Mouse (Mus musculus) kidney, embryonic 15.5 days (tissue): ENCODE results near the gene Ahrr. TPM values are rescaled to one million over a fixed set of nuclear protein-coding genes. Genes with fewer than 3 reads are reported as not detected.

Experiments used
- ATAC-seq: fragments of 200-750 bp; cut with Nextera tagmentation; replicated peaks from 2 replicates; pipeline ENCODE4 v1.8.0; 2017; ENCODE audit warnings: moderate TSS enrichment; ENCODE audit not compliant: low FRiP score
- H3K27ac ChIP-seq: fragments of 300-500 bp; sonication (generic); 2 replicates; pipeline ENCODE4 v1.5.1; 2015; ENCODE audit warnings: mild to moderate bottlenecking, inconsistent platforms
- H3K27me3 ChIP-seq: fragments of 300-500 bp; sonication (generic); 2 replicates; pipeline ENCODE4 v1.6.1; 2015; ENCODE audit warnings: inconsistent platforms
- H3K36me3 ChIP-seq: fragments of 300-500 bp; sonication (generic); 2 replicates; pipeline ENCODE4 v1.6.1; 2015; ENCODE audit warnings: inconsistent platforms
- H3K4me1 ChIP-seq: fragments of 300-500 bp; sonication (generic); 2 replicates; pipeline ENCODE4 v1.6.1; 2015; ENCODE audit warnings: inconsistent platforms
- H3K4me2 ChIP-seq: fragments of 300-500 bp; sonication (generic); 2 replicates; pipeline ENCODE4 v1.6.1; 2015; ENCODE audit warnings: moderate library complexity, mild to moderate bottlenecking, inconsistent platforms
- H3K4me3 ChIP-seq: fragments of 300-500 bp; sonication (generic); replicated peaks from 2 replicates; pipeline ENCODE4 v1.5.1; 2015; ENCODE audit warnings: mild to moderate bottlenecking, inconsistent platforms
- H3K9ac ChIP-seq: fragments of 300-500 bp; sonication (generic); 2 replicates; pipeline ENCODE4 v1.6.1; 2015; ENCODE audit warnings: mild to moderate bottlenecking, inconsistent platforms
- H3K9me3 ChIP-seq: fragments of 300-500 bp; sonication (generic); replicated peaks from 2 replicates; pipeline ENCODE4 v1.6.1; 2016; ENCODE audit warnings: inconsistent platforms
- WGBS: fragments of 180-500 bp; shearing (Covaris S2); methylation state at CpG from one replicate; pipeline ENCODE4 v1.1.7; 2015; ENCODE audit warnings: mixed read lengths; 5-methylcytosine and 5-hydroxymethylcytosine counted together
- polyA plus RNA-seq: library from polyadenylated mRNA; unstranded; fragments of >200 nt; fragmentation: Nextera tagmentation; extraction: Ambion mirVana; gene quantifications from 2 replicates; pipeline ENCODE4 v1.2.1, GENCODE M21; 2015

Ahrr gene
- polyA plus RNA-seq, 1 experiment from 2014 or later, result 0.52 TPM

DNA sequence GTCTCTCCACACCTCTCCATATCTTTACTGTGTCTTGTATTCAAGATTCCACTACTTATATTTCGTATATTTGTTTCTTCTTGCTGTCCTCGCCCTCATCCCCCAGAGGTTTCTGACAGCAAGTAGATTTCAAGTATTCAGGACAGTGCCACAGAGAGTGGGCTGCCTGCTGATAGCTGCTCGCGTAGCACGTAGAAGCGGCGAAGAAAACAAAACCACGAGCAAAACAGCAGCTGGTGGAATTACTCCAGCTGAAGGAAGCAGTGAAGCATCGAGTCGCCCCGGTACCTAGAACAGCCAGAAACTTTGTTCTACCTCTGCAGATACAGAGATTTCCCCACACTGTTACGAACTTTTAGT, 83.2 kb downstream of the Ahrr start:
- H3K9me3 ChIP-seq, result no peaks in the 10 kb centered on the region
- H3K9ac ChIP-seq, result peak overlapping the region; percentile 64
- H3K27ac ChIP-seq, result peak overlapping the region; percentile 89
- H3K36me3 ChIP-seq, result peaks cover 18% of the 10 kb centered on the region
- 0 out of 2 replicates have a peak, but pooled peaks have one; percentile 26 for ATAC-seq
- H3K4me1 ChIP-seq, result peaks cover 17% of the 10 kb centered on the region
- H3K4me2 ChIP-seq, result peak overlapping the region; percentile 72
- no peaks in the 10 kb centered on the region for H3K27me3 ChIP-seq
- 21% methylated on average over 12 of the region's 12 CpGs for WGBS
- peak overlapping the region; percentile 71 for H3K4me3 ChIP-seq

DNA sequence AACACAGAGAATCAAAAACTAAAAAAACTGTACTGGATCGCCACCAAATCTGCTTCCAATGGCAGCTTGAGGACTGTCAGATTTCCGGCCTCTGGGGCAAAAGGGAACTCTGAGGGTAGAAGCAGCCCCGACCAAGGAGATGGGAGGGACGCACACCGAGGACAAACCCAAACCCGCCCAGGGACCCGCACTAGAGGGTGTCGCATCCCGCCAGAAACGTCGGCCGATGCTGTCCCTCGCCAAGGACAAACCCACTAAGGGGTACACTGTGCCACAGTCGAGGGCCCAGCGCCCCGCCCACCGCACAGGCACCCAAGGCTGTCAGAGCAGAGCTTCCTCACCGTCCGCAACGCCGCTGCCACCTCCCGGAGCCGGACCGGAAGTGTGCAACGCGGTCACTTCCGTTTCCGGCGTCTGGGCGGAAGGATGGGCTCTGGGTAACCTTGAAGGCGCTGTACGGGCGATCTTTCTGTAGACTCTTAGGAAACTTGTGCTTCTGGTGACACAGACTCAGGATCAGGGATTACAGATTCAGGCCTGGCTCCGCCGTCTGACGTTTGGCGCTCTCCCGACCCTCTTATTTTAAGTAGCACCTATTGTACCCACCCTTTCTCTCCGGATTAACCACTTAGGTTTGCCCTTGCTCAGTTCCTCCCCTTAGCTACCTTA, 83.7 kb downstream of the Ahrr start, which contains the start of gene Exoc3:
TSS of gene Exoc3 (minus strand) at position 416 of the 669 bp plus-strand sequence.
- peak within 1 kb of the TSS; percentile 72 for H3K4me2 ChIP-seq
- peaks cover 17% of the 10 kb centered on the region for H3K4me1 ChIP-seq
- ATAC-seq, result peak; percentile 99
- peak within 1 kb of the TSS; percentile 64 for H3K9ac ChIP-seq
- H3K4me3 ChIP-seq, result peak within 1 kb of the TSS; percentile 71
- under 1% methylated on average over 39 of the region's 39 CpGs for WGBS
- peak within 1 kb of the TSS; percentile 89 for H3K27ac ChIP-seq
- peaks cover 23% of the 10 kb centered on the region for H3K36me3 ChIP-seq
- no peaks in the 10 kb centered on the region for H3K27me3 ChIP-seq
- H3K9me3 ChIP-seq, result no peaks in the 10 kb centered on the region

DNA sequence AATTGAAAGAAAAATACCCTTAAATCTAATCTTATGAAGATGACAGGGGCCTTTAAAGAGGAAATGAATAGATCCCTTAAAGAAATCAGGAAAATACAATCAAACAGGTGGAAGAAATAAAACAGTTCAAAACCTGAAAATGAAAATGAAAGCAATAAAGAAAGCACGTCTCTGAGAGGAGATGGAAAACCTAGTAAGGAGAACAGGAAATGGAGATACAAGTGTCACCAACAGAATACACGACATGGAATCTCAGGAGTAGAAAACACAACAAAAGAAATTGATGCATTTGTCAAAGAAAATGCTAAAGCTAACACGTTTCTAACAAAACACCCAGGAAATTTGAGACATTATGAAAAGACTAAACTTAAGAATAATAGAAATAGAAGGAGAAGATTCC, 95.7 kb downstream of the Ahrr start:
- Histone ChIP-seq H3K9ac (no peak overlapping the region), H3K4me1 (no peaks in the 10 kb centered on the region), H3K27ac (no peak overlapping the region), H3K9me3 (no peaks in the 10 kb centered on the region), H3K36me3 (peaks cover 57% of the 10 kb centered on the region), H3K4me3 (no peak overlapping the region), H3K27me3 (no peaks in the 10 kb centered on the region), H3K4me2 (no peak overlapping the region)
- 80% methylated on average over 3 of the region's 3 CpGs for WGBS
- ATAC-seq, result no peak

DNA sequence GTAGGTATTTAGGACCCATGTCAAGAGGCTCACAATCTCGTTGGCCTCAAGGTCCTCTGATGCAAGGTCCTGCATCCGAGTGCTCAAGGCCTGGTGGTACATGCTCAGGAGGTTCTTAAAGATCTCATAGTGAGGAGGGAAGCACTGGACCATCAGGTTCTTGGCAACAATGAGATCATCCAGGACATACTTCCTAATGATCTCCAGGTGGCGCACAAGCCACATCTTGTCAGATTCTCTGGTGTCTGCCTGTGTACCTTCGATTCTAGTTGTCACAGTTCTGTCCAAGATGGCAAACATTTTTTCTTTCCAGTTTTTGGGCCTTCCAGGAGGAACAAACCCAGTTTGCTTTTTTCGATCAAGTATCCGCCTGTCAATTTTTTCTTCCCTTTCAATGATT, 99.5 kb downstream of the Ahrr start:
- H3K9ac ChIP-seq, result no peak overlapping the region
- H3K36me3 ChIP-seq, result peaks cover 73% of the 10 kb centered on the region
- 89% methylated on average over 6 of the region's 6 CpGs for WGBS
- H3K4me2 ChIP-seq, result no peak overlapping the region
- no peak overlapping the region for H3K27ac ChIP-seq
- no peak for ATAC-seq
- H3K27me3 ChIP-seq, result no peaks in the 10 kb centered on the region
- H3K4me1 ChIP-seq, result no peaks in the 10 kb centered on the region
- H3K4me3 ChIP-seq, result no peak overlapping the region
- H3K9me3 ChIP-seq, result no peaks in the 10 kb centered on the region

DNA sequence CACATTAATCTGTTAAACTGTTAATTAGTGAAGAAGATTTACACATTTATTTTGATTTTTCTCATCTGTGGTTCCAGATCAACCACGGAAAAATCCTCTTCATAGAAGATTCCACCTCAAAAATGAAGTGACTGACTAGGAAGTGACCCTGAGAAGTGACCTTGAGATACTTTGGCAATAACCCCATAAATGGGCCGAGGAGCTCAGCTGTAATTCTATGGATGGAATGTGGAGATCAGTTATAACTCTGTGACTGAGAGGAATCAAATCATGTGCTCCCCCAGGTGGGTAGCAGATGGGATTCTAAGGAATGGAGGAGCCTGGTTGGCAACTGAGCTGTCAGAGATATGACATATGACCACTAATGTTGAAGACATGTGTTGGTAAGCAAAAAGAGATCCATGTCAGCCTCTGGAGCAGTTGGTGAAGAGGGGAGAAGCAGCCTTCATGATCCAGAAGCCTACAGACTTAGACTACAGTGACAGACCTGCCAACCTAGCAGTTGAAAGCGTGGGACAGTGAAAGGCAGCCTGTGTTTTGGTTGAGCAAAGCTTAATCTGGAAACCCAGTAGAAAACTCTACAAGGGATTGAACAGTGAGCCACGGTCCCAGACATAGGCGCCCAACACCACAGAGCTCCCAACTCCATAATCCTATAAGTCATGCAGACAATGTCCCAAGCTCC, 109.0 kb downstream of the Ahrr start:
- Histone ChIP-seq H3K9ac (no peak overlapping the region), H3K4me3 (no peak overlapping the region), H3K27ac (no peak overlapping the region), H3K4me1 (no peaks in the 10 kb centered on the region), H3K4me2 (no peak overlapping the region), H3K27me3 (no peaks in the 10 kb centered on the region), H3K9me3 (no peaks in the 10 kb centered on the region), H3K36me3 (peaks cover 68% of the 10 kb centered on the region)
- 86% methylated on average over 5 of the region's 5 CpGs for WGBS
- ATAC-seq, result no peak

DNA sequence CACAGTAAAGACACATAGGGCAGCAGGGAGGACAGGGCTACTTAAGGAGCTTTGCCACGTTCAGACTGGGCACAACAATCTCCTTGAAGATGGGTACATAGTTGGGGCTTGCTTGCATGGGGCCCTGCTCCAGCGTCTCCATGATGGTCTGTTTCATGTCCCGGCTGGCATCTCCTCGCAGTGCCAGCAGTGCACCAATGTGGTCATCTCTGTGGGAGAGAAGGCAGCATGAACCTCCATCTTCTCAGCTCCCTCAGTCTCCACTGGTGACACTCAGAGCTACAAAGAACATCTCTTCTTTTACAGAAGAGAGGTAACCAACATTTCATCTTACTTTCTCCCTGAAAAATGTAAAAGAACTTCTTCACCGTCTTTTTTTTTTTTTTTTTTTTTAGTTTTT, 120.1 kb downstream of the Ahrr start:
- Histone ChIP-seq H3K4me2 (no peak overlapping the region), H3K27ac (no peak overlapping the region), H3K9ac (no peak overlapping the region), H3K4me1 (peaks cover 2% of the 10 kb centered on the region; the same call in 1 of the 2 replicates), H3K4me3 (no peak overlapping the region), H3K9me3 (no peaks in the 10 kb centered on the region), H3K27me3 (no peaks in the 10 kb centered on the region), H3K36me3 (peaks cover 64% of the 10 kb centered on the region)
- 94% methylated on average over 5 of the region's 5 CpGs for WGBS
- no peak for ATAC-seq

DNA sequence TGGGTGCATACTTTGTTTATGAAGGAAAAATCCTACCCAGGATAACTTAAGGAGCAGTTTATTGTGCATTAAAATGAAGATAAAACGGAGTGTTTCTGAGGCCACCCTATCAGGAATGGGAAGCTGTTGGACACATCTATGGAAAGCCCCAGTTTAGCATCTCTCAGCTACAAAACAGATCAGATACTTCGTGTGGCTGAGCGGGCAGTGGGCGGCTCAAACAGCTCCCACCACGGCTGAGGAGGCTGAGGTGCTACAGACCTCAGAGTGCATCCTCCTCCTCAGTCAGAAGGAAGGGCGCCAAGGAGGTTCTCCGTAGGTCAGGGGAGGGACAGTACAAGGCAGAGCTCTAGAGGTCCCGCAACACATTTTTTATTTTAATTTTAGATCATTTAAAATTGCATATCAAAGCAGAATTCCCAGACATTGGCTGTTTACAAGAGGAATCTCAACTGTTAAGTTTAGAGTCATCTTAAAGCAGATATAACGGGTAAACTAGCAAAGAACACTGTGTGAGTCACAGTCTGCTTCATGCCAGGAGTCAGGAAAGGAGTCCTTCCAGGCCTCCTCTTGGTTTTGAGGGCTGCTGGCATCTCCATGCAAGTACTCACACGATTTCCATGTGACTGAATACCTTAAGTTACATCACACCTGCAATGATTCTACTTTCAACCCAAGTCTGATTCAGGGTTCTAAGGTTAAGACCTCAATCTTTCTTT, 122.5 kb downstream of the Ahrr start:
- no peak for ATAC-seq
- H3K9ac ChIP-seq, result no peak overlapping the region
- 81% methylated on average over 10 of the region's 10 CpGs for WGBS
- no peaks in the 10 kb centered on the region for H3K9me3 ChIP-seq
- peaks cover 11% of the 10 kb centered on the region for H3K4me1 ChIP-seq
- no peak overlapping the region for H3K27ac ChIP-seq
- peaks cover 49% of the 10 kb centered on the region for H3K36me3 ChIP-seq
- H3K4me3 ChIP-seq, result no peak overlapping the region
- no peaks in the 10 kb centered on the region for H3K27me3 ChIP-seq
- no peak overlapping the region for H3K4me2 ChIP-seq

DNA sequence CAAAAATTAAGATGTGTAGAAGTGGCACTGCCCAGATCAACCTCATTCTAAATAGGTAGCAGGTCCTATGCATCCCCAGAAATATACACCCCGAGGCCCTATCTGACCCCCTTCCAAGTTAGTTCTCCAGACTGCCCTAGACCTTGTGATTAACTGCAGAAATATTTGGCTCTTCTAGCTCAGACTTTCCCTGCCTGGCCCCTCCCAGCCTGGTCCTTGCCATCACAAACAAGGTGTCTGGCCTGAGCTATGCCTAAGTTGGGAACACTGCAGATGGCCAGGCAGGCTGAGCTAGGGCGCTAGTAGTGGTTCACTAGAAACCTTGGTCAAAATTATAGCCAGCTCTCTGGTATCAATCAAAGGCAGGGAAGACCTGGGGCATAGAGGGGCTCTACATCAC, 124.6 kb downstream of the Ahrr start:
- no peak for ATAC-seq
- H3K27me3 ChIP-seq, result no peaks in the 10 kb centered on the region
- no peak overlapping the region for H3K4me2 ChIP-seq
- H3K9me3 ChIP-seq, result no peaks in the 10 kb centered on the region
- no peak overlapping the region for H3K4me3 ChIP-seq
- H3K4me1 ChIP-seq, result peaks cover 11% of the 10 kb centered on the region
- 90% methylated on average over 2 of the region's 2 CpGs for WGBS
- H3K9ac ChIP-seq, result no peak overlapping the region
- H3K36me3 ChIP-seq, result peaks cover 28% of the 10 kb centered on the region
- H3K27ac ChIP-seq, result no peak overlapping the region

DNA sequence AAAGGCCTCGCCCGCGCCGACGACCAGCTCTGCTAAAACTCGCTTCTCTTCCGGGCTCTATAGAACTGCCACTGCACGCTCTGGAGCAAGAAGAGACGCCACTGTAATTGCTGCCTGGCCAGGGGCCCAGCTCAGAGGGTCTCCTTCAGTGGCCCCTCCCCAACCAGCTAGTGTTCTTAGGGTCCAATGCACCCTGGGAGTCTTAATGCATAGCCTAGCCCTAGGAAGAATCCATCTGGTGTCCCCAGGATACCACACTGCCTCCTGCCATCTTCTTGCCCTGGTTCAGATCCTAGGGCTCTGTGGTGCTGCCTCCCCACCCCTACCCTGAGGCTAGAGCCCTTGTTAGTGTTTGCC, 125.1 kb downstream of the Ahrr start:
- peaks cover 11% of the 10 kb centered on the region for H3K4me1 ChIP-seq
- peak; percentile 49 for ATAC-seq
- H3K9ac ChIP-seq, result peak overlapping the region; percentile 45; the same call in 1 of the 2 replicates
- no peaks in the 10 kb centered on the region for H3K27me3 ChIP-seq
- H3K27ac ChIP-seq, result no peak overlapping the region
- peaks cover 23% of the 10 kb centered on the region for H3K36me3 ChIP-seq
- H3K4me2 ChIP-seq, result peak overlapping the region; percentile 82
- 12% methylated on average over 9 of the region's 9 CpGs for WGBS
- H3K9me3 ChIP-seq, result no peaks in the 10 kb centered on the region
- peak overlapping the region; percentile 50 for H3K4me3 ChIP-seq

DNA sequence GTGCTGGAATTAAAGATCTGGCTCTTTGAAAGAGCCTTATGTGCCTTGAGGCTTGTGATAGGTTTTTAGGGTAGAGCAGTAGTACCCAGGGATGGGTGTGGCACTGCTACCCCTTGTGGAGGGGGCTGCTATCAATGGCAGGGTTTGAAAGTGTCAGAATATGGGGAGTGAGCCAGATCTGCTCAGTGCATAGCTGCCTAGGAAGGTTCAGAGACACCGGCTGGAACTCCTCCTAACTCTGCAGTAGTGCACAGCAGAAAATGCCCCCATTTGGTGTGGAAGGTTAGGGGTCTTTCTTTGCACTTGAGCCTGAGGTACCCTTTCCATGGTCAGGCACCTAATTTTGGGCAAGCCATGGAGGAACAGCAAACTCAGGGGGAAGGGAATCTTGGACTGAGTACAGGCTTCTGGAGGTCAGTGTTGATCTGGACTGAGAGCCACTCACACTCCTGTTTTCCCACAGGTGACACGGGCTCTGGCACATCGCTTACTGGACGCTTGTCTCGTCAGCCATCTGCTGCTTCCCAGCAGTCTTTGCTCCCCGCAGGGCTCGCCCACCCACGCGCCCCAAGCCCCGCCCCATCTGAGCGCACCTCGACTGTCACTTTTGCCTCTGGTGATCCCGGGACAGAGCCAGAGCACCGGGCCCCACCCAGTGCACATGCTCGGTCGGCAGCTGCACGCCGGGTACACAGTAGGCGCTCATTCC, 125.6 kb downstream of the Ahrr start:
- peak overlapping the region; percentile 82 for H3K4me2 ChIP-seq
- H3K27ac ChIP-seq, result no peak overlapping the region
- 5% methylated on average over 19 of the region's 19 CpGs for WGBS
- H3K9ac ChIP-seq, result peak overlapping the region; percentile 45; the same call in 1 of the 2 replicates
- peak; percentile 81 for ATAC-seq
- H3K27me3 ChIP-seq, result no peaks in the 10 kb centered on the region
- peak overlapping the region; percentile 50 for H3K4me3 ChIP-seq
- H3K36me3 ChIP-seq, result peaks cover 18% of the 10 kb centered on the region
- no peaks in the 10 kb centered on the region for H3K9me3 ChIP-seq
- H3K4me1 ChIP-seq, result peaks cover 11% of the 10 kb centered on the region
